Mouse (Mus musculus): ENCODE measurements around the gene Lrrc28. TPM values are rescaled to one million over a fixed set of nuclear protein-coding genes. Genes with fewer than 3 reads are reported as not detected.

Lrrc28 gene
- polyA plus RNA-seq, 1 experiment, result 41.8 TPM

GRCm38 (mm10) chr7:67592670-67593069 is 52.4 kb downstream of the Lrrc28 start:
- H3K4me1 ChIP-seq (ENCODE audit: control insufficient read depth, insufficient read depth, low read length), result no peaks in the 10 kb centered on the region
- no peak for DNase-seq
- H3K27me3 ChIP-seq (replicated peaks; ENCODE audit: control insufficient read depth, insufficient read depth, low read length), result no peaks in the 10 kb centered on the region
- H3K4me3 ChIP-seq (ENCODE audit: insufficient read depth, low read depth, low read length), result no peak overlapping the region
- no peaks in the 10 kb centered on the region for H3K36me3 ChIP-seq (ENCODE audit: control insufficient read depth, insufficient read depth, low read length)
- H3K27ac ChIP-seq (ENCODE audit: insufficient read depth, low read depth, low read length), result no peak overlapping the region
- no peak for TF ChIP-seq CTCF (conservative IDR thresholded peaks at IDR 0.05; ENCODE audit: insufficient read depth, insufficient read length, low read depth, low read length)
- TF ChIP-seq POLR2A (IDR thresholded peaks at IDR 0.05; ENCODE audit: low read depth, low read length), result no peak
- 93% methylated on average over 6 of the region's 6 CpGs for WGBS

GRCm38 (mm10) chr7:67588743-67589142 is 56.3 kb downstream of the Lrrc28 start:
- Histone ChIP-seq H3K27ac (ENCODE audit: insufficient read depth, low read depth, low read length) (no peak overlapping the region), H3K36me3 (ENCODE audit: control insufficient read depth, insufficient read depth, low read length) (no peaks in the 10 kb centered on the region), H3K27me3 (replicated peaks; ENCODE audit: control insufficient read depth, insufficient read depth, low read length) (no peaks in the 10 kb centered on the region), H3K4me3 (ENCODE audit: insufficient read depth, low read depth, low read length) (no peak overlapping the region), H3K4me1 (ENCODE audit: control insufficient read depth, insufficient read depth, low read length) (0 out of 2 replicates have a peak, but pooled peaks cover 3% of the 10 kb centered on the region)
- TF ChIP-seq POLR2A (IDR thresholded peaks at IDR 0.05; ENCODE audit: low read depth, low read length) (no peak), CTCF (conservative IDR thresholded peaks at IDR 0.05; ENCODE audit: insufficient read depth, insufficient read length, low read depth, low read length) (no peak)
- 93% methylated on average over 6 of the region's 6 CpGs for WGBS
- DNase-seq, result no peak

- Histone ChIP-seq H3K36me3 (ENCODE audit: control insufficient read depth, insufficient read depth, low read length) (no peaks in the 10 kb centered on the region), H3K4me1 (ENCODE audit: control insufficient read depth, insufficient read depth, low read length) (0 out of 2 replicates have a peak, but pooled peaks cover 3% of the 10 kb centered on the region), H3K27me3 (replicated peaks; ENCODE audit: control insufficient read depth, insufficient read depth, low read length) (no peaks in the 10 kb centered on the region), H3K27ac (ENCODE audit: insufficient read depth, low read depth, low read length) (no peak overlapping the region), H3K4me3 (ENCODE audit: insufficient read depth, low read depth, low read length) (no peak overlapping the region)
- TF ChIP-seq CTCF (conservative IDR thresholded peaks at IDR 0.05; ENCODE audit: insufficient read depth, insufficient read length, low read depth, low read length) (no peak), POLR2A (IDR thresholded peaks at IDR 0.05; ENCODE audit: low read depth, low read length) (no peak)
- 86% methylated on average over 5 of the region's 5 CpGs for WGBS
- DNase-seq, result no peak
These were observed 58.6 kb downstream of the Lrrc28 start for GRCm38 (mm10) chr7:67586479-67586878.

- WGBS, result 93% methylated on average over 5 of the region's 5 CpGs
- H3K4me3 ChIP-seq (ENCODE audit: insufficient read depth, low read depth, low read length), result no peak overlapping the region
- peaks cover 6% of the 10 kb centered on the region for H3K4me1 ChIP-seq (ENCODE audit: control insufficient read depth, insufficient read depth, low read length)
- no peak for DNase-seq
- no peak for TF ChIP-seq POLR2A (IDR thresholded peaks at IDR 0.05; ENCODE audit: low read depth, low read length)
- no peak for TF ChIP-seq CTCF (conservative IDR thresholded peaks at IDR 0.05; ENCODE audit: insufficient read depth, insufficient read length, low read depth, low read length)
- H3K36me3 ChIP-seq (ENCODE audit: control insufficient read depth, insufficient read depth, low read length), result no peaks in the 10 kb centered on the region
- no peaks in the 10 kb centered on the region for H3K27me3 ChIP-seq (replicated peaks; ENCODE audit: control insufficient read depth, insufficient read depth, low read length)
- H3K27ac ChIP-seq (ENCODE audit: insufficient read depth, low read depth, low read length), result no peak overlapping the region
These were observed 61.2 kb downstream of the Lrrc28 start for GRCm38 (mm10) chr7:67583852-67584251.

GRCm38 (mm10) chr7:67578783-67579482 is 66.1 kb downstream of the Lrrc28 start:
- H3K27ac ChIP-seq (ENCODE audit: insufficient read depth, low read depth, low read length), result peak overlapping the region; percentile 97
- H3K4me1 ChIP-seq (ENCODE audit: control insufficient read depth, insufficient read depth, low read length), result peaks cover 9% of the 10 kb centered on the region
- 23% methylated on average over 7 of the region's 7 CpGs for WGBS
- TF ChIP-seq CTCF (conservative IDR thresholded peaks at IDR 0.05; ENCODE audit: insufficient read depth, insufficient read length, low read depth, low read length) (no peak), POLR2A (IDR thresholded peaks at IDR 0.05; ENCODE audit: low read depth, low read length) (no peak)
- H3K36me3 ChIP-seq (ENCODE audit: control insufficient read depth, insufficient read depth, low read length), result no peaks in the 10 kb centered on the region
- DNase-seq, result peak; percentile 66
- H3K4me3 ChIP-seq (ENCODE audit: insufficient read depth, low read depth, low read length), result no peak overlapping the region
- no peaks in the 10 kb centered on the region for H3K27me3 ChIP-seq (replicated peaks; ENCODE audit: control insufficient read depth, insufficient read depth, low read length)

- peaks cover 9% of the 10 kb centered on the region for H3K4me1 ChIP-seq (ENCODE audit: control insufficient read depth, insufficient read depth, low read length)
- no peaks in the 10 kb centered on the region for H3K27me3 ChIP-seq (replicated peaks; ENCODE audit: control insufficient read depth, insufficient read depth, low read length)
- WGBS, result 88% methylated on average over 6 of the region's 6 CpGs
- H3K4me3 ChIP-seq (ENCODE audit: insufficient read depth, low read depth, low read length), result no peak overlapping the region
- H3K27ac ChIP-seq (ENCODE audit: insufficient read depth, low read depth, low read length), result no peak overlapping the region; the same call in 1 of the 2 replicates
- H3K36me3 ChIP-seq (ENCODE audit: control insufficient read depth, insufficient read depth, low read length), result no peaks in the 10 kb centered on the region
- TF ChIP-seq POLR2A (IDR thresholded peaks at IDR 0.05; ENCODE audit: low read depth, low read length) (no peak), CTCF (conservative IDR thresholded peaks at IDR 0.05; ENCODE audit: insufficient read depth, insufficient read length, low read depth, low read length) (no peak)
- DNase-seq, result no peak
These were observed 67.0 kb downstream of the Lrrc28 start for GRCm38 (mm10) chr7:67578044-67578443.

- peak overlapping the region; percentile 48 for H3K27ac ChIP-seq (ENCODE audit: insufficient read depth, low read depth, low read length)
- no peak overlapping the region for H3K4me3 ChIP-seq (ENCODE audit: insufficient read depth, low read depth, low read length)
- WGBS, result 49% methylated on average over 8 of the region's 8 CpGs
- no peaks in the 10 kb centered on the region for H3K27me3 ChIP-seq (replicated peaks; ENCODE audit: control insufficient read depth, insufficient read depth, low read length)
- no peak for TF ChIP-seq CTCF (conservative IDR thresholded peaks at IDR 0.05; ENCODE audit: insufficient read depth, insufficient read length, low read depth, low read length)
- no peak for TF ChIP-seq POLR2A (IDR thresholded peaks at IDR 0.05; ENCODE audit: low read depth, low read length)
- DNase-seq, result peak; percentile 47
- peaks cover 19% of the 10 kb centered on the region for H3K4me1 ChIP-seq (ENCODE audit: control insufficient read depth, insufficient read depth, low read length)
- no peaks in the 10 kb centered on the region for H3K36me3 ChIP-seq (ENCODE audit: control insufficient read depth, insufficient read depth, low read length)
These were observed 78.4 kb downstream of the Lrrc28 start for GRCm38 (mm10) chr7:67566510-67567237.
